Mouse (Mus musculus) adipocyte (in vitro differentiated cells): Measurements from ENCODE around the gene Gm37240.
"Not testable (repeated sequence)": the region's sequence is repeated elsewhere in the genome, so short reads cannot be mapped to it uniquely, and the experiment has no call there.

ENCODE experiments used
- DNase-seq: peaks from one replicate; pipeline ENCODE4 v3.0.0-alpha.2; 2016; ENCODE audit warnings: low spot score

The Gm37240 gene

DNA sequence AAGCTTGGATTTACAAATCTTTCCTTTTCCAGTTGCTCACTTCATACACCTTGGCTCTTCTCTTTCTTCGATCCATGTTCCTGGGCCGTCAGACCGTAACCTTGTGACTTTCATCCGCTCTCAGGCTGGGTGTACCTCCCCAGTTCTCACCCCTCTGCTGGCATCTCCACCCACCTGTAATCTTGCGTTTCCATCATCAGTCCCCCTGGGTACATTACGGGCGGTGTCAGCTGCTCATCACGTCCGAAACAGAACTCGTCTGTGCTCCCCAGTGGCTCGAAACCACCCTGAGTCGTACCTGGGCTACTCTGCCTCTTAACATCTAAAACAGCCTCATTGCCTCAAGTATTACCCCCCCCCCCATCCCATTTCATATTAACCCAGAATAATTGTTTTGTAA lies 1215.2 kb downstream of the Gm37240 start:
- DNase-seq = no peak

- DNase-seq = no peak
Observed at GRCm38 (mm10) chr3:84668957-84669356, 1218.4 kb downstream of the Gm37240 start.

GRCm38 (mm10) chr3:84665255-84666073 lies 1221.9 kb downstream of the Gm37240 start:
- DNase-seq = no peak

GRCm38 (mm10) chr3:84664686-84665085 lies 1222.6 kb downstream of the Gm37240 start:
- no peak for DNase-seq

DNA sequence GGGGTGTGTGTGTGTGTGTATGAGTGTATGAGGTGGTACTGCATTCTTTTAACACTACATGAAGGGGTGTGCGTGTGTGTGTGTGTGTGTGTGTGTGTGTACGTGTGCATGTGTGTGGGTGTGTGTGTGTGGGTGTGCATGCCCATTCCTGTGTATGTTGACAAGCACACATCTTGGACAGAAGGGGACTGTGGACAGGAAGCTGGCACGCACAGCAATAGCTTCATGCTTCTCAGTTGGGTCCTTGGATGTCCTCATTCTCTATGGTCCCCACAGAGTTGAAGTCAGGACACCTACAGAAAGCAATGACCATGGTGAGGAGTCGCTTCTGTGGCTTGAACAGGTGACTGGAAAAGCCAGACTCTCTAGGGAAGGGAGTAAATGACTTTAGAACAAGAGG lies 1223.5 kb downstream of the Gm37240 start:
- no peak for DNase-seq

- peak; percentile 21 for DNase-seq
Observed at GRCm38 (mm10) chr3:84663079-84663478, 1224.2 kb downstream of the Gm37240 start.

- DNase-seq = no peak
Observed at GRCm38 (mm10) chr3:84660380-84660779, 1226.9 kb downstream of the Gm37240 start.

- DNase-seq = no peak
Observed at GRCm38 (mm10) chr3:84658872-84659271, 1228.4 kb downstream of the Gm37240 start.

- no peak for DNase-seq
Observed at GRCm38 (mm10) chr3:84658017-84658416, 1229.3 kb downstream of the Gm37240 start.

GRCm38 (mm10) chr3:84657240-84657639 lies 1230.1 kb downstream of the Gm37240 start:
- no peak for DNase-seq

DNA sequence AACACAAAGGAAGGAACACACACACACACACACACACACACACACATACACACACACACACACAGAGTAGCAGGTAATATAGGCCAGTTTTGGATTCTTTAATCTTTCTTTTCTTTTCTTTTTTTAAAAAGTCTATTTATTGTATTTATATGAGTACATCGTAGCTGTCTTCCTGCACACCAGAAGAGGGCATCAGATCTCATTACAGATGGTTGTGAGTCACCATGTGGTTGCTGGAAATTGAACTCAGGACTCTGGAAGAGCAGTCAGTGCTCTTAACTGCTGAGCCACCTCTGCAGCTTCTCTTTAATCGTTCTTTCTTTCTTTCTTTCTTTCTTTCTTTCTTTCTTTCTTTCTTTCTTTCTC lies 1231.5 kb downstream of the Gm37240 start:
- DNase-seq = not testable (repeated sequence)

GRCm38 (mm10) chr3:84654900-84655784 lies 1232.2 kb downstream of the Gm37240 start:
- DNase-seq = no peak

DNA sequence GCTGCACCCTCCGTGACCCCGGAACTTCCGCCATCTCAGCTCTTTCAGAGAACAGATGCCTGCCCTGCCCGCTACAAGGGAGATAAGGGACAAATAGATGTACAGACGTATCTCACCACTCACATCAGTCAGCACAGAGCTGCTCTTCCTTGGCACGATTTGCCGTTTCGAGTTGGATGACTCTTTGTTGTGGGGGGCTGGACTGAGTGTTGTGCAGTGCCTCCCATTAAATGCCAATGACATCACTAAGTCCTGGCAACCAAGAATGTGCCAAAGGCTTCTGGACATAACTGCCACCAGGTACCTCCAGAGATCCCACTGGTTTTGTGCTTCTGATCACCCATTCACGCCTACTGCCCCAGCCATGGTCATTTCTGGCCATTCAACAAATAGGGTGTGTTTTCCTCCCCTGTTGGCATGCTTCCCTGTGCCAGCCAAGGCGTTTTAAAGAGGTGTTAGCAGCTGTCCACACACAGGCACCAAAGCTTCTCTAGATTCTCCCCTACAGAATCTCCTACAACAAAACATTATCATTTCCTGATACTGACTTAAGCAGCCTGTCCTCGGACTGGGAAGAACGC lies 1233.0 kb downstream of the Gm37240 start:
- no peak for DNase-seq

GRCm38 (mm10) chr3:84653557-84654245 lies 1233.6 kb downstream of the Gm37240 start:
- DNase-seq = no peak

DNA sequence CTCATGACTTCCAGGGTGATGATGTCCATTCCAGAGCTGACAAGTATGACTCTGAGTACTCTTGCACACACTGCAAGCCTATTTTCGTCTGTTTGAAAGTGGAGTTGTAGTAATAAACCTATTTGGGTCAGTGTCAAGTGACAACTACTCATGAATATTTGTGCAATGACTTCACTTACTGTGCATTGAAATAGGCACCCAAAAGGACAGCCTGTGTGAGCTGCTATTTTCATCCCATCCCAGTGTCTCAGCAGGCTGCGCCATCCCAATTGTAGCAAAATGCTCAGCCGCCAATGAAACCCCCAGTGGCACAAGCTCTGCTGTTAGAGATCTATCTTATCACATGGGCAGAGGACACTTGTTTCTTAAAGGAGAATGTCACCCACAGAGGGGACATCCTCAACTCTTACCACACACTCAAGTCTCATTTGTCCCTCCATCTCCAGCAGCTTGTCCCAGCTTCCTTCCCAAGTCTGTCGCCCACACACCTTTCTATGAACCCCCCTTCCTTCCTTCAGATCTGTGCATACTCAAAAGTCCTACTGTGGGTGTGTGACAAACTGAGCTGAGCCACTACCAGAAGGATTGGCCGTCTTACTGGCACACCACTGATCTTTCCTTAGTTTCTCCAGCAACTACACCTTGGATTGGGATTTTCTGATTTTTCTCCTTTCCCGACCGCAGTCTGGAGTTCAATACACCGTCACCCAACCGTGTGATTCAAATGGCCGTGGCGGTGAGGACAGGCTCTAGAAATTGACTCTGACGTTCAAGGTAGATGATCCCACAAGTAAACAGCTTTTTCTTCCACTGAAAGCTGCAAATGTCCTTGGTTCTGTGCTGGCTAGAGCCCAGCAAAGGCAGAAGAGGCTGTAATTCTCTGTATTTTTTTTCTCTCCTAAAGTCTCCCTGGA lies 1234.4 kb downstream of the Gm37240 start:
- no peak for DNase-seq

DNA sequence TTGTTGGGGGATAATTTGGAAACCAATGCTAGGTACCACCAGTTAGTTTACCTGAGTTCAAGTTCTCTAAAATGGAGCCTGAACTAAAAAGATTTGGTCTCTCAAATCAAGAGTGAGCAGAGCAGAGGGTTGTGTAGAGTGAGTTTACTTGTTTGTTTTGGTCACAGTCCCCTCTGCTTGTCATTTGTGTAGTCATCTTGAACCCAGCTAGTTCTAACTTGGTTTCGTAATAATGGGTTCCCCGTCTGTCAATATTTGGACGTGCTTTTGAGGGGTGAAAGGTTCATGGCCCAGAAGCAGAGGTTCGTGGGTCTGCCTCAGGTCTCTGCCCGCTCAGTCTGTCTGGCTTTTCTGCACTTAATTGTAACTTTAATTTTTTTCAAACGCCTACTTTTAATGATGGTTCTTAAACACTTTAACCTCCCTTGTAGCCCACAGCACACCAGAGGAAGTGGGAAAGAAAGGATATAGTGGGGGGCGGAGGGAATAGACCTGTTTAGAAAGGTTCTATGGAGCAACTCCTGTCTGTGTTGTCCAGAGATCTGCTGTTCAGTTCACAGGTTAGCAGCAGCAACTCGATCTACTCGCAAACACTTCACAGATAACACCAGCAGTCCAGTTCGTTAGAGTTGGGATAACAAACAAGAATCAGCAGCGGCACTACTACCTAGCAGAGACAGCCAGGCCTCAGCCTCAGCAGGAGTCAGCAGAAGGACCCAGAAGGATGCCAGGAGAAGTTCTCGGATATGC lies 1237.6 kb downstream of the Gm37240 start:
- DNase-seq = peak; percentile 30

DNA sequence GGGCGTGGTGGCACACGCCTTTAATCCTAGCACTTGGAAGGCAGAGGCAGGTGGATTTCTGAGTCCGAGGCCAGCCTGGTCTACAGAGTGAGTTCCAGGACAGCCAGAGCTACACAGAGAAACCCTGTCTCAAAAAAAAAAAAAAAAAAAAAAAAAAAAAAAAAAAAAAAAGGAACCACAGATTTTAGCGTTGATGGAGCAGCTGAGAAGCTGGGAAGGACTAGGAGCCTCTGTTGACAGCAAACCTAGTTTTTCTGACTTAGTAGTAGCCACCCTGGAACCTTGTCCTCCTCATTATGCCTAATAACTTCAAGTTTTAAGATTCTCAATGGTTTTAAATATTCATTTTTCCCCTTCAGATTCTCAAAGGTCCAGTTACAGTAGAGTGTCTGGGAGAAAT lies 1239.2 kb downstream of the Gm37240 start:
- DNase-seq = not testable (repeated sequence)

DNA sequence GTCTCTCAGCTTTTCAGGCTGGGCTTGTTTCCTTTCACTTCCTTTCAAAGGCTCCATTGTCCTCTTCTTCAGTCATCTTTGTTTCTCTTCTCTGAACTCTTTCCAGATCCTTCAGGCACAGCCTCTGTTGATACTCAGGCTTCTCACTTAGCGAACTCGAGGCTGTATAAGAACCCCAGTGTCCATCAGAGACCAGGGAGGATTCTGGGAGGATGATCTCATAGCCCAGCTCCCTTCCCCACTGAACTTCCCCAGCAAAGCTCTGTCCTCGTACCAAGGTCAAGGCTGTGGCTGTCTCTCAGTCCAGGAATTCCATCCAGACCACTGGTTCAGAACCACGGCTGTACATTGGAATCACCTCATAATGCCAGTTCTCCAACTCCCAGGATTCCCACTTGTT lies 1239.7 kb downstream of the Gm37240 start:
- no peak for DNase-seq

DNA sequence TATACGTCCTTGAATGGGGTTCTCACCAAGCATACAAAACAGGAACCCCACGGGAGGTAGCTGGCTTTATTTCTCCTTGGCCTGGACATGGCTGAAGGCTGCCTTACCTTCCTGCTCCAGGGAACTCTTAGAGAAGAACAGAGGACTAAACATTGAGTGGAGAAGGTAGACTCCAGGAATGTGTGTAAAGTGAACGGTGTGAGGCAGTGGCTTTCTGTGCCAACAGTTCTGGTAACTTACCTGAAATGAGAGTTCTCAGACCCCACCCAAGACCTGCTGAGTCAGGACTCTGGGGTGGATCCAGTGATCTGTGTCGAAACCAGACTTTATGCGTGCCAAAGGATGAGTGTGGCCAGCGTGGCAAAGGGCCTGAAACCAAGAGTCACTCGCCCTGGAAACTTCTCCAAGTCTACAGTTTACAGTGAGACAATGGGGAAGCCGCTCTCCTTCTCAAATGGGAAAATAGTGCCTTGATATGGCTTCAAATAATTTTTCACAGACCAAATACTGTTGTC lies 1240.9 kb downstream of the Gm37240 start:
- DNase-seq = peak; percentile 72

DNA sequence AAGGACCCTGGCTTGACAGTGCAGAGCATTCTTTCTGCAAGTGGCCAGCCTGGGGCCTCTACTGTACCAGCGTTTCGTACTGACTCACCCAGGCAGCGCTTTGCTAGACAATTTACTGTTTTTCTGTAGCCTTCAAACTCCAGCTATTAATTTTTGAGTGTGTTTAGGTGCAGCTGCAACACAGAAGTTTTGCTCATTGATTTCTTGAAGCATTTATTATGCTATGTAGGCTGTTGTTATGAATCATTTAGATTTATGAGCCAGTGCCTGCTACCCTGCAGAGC lies 1241.4 kb downstream of the Gm37240 start:
- no peak for DNase-seq
